Mouse (Mus musculus): Measurements from ENCODE around the gene Asic1.

- TF ChIP-seq POLR2A (IDR thresholded peaks at IDR 0.05; ENCODE audit: borderline replicate concordance, extremely low read depth, low read depth, low read length) (no peak), CTCF (IDR thresholded peaks at IDR 0.05; ENCODE audit: insufficient read depth, low read length) (no peak)
Measured at GRCm38 (mm10) chr15:99719865-99720264, 49.7 kb downstream of the Asic1 start.

Data from lung, adult 2 months (tissue).